Mouse (Mus musculus) midbrain, embryonic 10.5 days (tissue): ENCODE measurements at regions not wholly inside any gene's neighbourhood (a gene's known extent, or its start where the extent isn't known, plus 50 kb on each side); places are given as distances from the start of the nearest gene placed in this dataset.

Experiments used
- DNase-seq: peaks from one replicate; pipeline ENCODE4 v3.0.0-alpha.2; 2017; ENCODE audit warnings: low spot score
- H3K27ac ChIP-seq: fragments of 300-500 bp; sonication (generic); replicated peaks from 2 replicates; pipeline ENCODE4 v1.5.1; 2016; ENCODE audit warnings: mild to moderate bottlenecking
- H3K27me3 ChIP-seq: fragments of 300-500 bp; sonication (generic); 2 replicates; pipeline ENCODE4 v1.6.1; 2016; ENCODE audit warnings: low read depth, mild to moderate bottlenecking; ENCODE audit not compliant: poor library complexity, severe bottlenecking
- H3K36me3 ChIP-seq: fragments of 300-500 bp; sonication (generic); 2 replicates; pipeline ENCODE4 v1.6.1; 2016; ENCODE audit warnings: mild to moderate bottlenecking, moderate library complexity
- H3K4me1 ChIP-seq: fragments of 300-500 bp; sonication (generic); 2 replicates; pipeline ENCODE4 v1.6.1; 2016
- H3K4me3 ChIP-seq: fragments of 300-500 bp; sonication (generic); 2 replicates; pipeline ENCODE4 v1.5.1; 2016; ENCODE audit warnings: mild to moderate bottlenecking, moderate library complexity
- H3K9me3 ChIP-seq: fragments of 300-500 bp; sonication (generic); replicated peaks from 2 replicates; pipeline ENCODE4 v1.6.1; 2016; ENCODE audit warnings: mild to moderate bottlenecking
- WGBS: fragments of 180-500 bp; shearing (Covaris S2); methylation state at CpG from one replicate; pipeline ENCODE4 v1.1.7; 2016; 5-methylcytosine and 5-hydroxymethylcytosine counted together

- DNase-seq, result no peak
- Histone ChIP-seq H3K4me1 (peaks cover 48% of the 10 kb centered on the region), H3K4me3 (no peak overlapping the region), H3K36me3 (no peaks in the 10 kb centered on the region), H3K27ac (peak overlapping the region; percentile 50), H3K27me3 (peaks cover 7% of the 10 kb centered on the region; the same call in 1 of the 2 replicates), H3K9me3 (no peaks in the 10 kb centered on the region)
- 59% methylated on average over 10 of the region's 10 CpGs for WGBS
Measured at GRCm38 (mm10) chr10:44993470-44994260, 73.3 kb upstream of the Prep start.

DNA sequence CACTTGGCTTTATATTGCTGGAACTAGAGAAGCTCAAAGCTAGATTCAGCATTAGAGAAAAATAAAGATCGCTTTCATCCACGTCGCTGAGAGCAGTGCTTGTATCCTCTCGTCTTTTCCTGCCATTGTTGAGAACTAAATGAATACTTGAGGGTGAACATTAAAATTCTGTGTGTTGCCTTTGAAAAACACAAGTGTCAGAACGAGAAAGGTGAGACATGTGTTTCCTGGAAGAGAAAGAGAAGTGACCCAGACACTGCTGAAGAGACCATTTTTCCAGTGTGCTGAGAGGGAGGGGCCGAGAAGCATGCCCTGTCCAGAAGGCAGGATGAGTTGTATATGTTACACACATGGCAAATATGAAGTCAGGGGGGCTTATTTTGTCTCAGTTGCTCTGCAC, 77.5 kb upstream of the Prep start:
- H3K27ac ChIP-seq, result no peak overlapping the region
- peaks cover 15% of the 10 kb centered on the region for H3K4me1 ChIP-seq
- H3K36me3 ChIP-seq, result no peaks in the 10 kb centered on the region
- 83% methylated on average over 6 of the region's 6 CpGs for WGBS
- H3K4me3 ChIP-seq, result no peak overlapping the region
- H3K27me3 ChIP-seq, result no peaks in the 10 kb centered on the region
- no peak for DNase-seq
- no peaks in the 10 kb centered on the region for H3K9me3 ChIP-seq

DNA sequence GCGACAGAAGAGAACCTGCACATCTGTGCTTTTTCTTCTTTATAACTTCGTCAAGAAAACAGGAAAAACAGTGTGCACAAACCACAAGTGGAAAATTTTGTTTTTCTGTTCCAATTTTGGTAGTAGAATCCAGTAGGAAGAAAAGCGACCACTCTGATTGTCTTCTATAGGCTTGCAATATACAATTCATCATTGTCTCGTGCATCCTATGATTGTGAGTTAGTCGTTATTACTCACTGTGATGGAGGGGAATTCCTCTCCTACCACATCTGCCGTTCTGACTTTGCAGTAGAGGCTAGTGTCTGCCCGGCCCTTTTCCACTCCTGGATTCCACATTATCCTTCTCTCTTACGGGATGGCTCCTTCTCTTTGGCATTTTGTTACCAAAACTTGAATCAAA, 78.2 kb upstream of the Prep start:
- no peak for DNase-seq
- Histone ChIP-seq H3K27me3 (no peaks in the 10 kb centered on the region), H3K4me1 (peaks cover 7% of the 10 kb centered on the region), H3K27ac (no peak overlapping the region), H3K36me3 (no peaks in the 10 kb centered on the region), H3K9me3 (no peaks in the 10 kb centered on the region), H3K4me3 (no peak overlapping the region)
- 85% methylated on average over 8 of the region's 8 CpGs for WGBS

DNA sequence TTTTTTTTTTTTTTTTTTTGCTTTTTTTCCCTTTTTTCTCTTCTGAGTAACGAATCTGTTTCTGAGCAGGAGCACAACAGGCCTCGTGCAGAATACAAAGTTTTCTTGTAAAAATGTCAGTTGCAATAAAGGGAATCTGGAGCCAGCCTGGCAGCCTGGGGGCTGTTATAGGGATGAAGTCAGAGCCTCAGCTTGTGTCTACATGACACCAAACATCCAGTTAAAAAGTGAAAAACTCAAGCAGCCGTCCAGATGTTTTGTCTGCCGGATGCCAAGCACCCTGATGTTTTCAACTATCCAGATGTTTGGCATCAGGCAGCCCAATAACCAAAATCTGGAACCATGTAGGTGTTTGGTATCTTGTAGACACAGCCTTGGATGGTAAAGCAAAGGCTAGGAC, 79.4 kb upstream of the Prep start:
- H3K4me3 ChIP-seq, result no peak overlapping the region
- no peak overlapping the region for H3K27ac ChIP-seq
- H3K36me3 ChIP-seq, result no peaks in the 10 kb centered on the region
- WGBS, result 79% methylated on average over 4 of the region's 4 CpGs
- no peak for DNase-seq
- H3K27me3 ChIP-seq, result no peaks in the 10 kb centered on the region
- H3K4me1 ChIP-seq, result no peaks in the 10 kb centered on the region
- H3K9me3 ChIP-seq, result no peaks in the 10 kb centered on the region

DNA sequence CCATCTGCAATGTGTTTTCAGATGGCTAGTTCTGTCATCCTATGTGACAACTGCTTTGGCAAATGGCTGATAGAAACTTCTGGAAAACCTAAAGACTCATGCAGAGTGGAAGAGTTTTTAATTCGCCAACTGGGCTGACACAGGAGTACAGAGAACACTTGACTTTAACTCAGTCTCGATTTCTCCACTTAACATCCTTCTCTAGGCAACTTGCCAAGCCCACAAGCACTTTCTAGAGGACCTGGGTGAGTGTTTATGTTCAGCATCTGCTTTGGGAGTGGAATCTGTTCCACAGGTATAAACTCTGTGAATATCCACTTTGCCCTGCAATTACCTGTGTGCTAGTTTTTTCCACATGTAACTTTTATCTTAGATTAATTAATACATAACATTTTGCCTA, 85.1 kb upstream of the Prep start:
- H3K9me3 ChIP-seq, result no peaks in the 10 kb centered on the region
- no peaks in the 10 kb centered on the region for H3K4me1 ChIP-seq
- no peaks in the 10 kb centered on the region for H3K27me3 ChIP-seq
- WGBS, result 87% methylated on average over 2 of the region's 2 CpGs
- H3K27ac ChIP-seq, result no peak overlapping the region
- DNase-seq, result no peak
- H3K36me3 ChIP-seq, result no peaks in the 10 kb centered on the region
- no peak overlapping the region for H3K4me3 ChIP-seq

GRCm38 (mm10) chr10:44976815-44977214, 90.2 kb upstream of the Prep start:
- no peak for DNase-seq
- Histone ChIP-seq H3K4me3 (no peak overlapping the region), H3K27ac (no peak overlapping the region), H3K4me1 (no peaks in the 10 kb centered on the region), H3K27me3 (no peaks in the 10 kb centered on the region), H3K36me3 (no peaks in the 10 kb centered on the region), H3K9me3 (no peaks in the 10 kb centered on the region)
- 95% methylated on average over 2 of the region's 2 CpGs for WGBS

- no peak for DNase-seq
- Histone ChIP-seq H3K9me3 (no peaks in the 10 kb centered on the region), H3K36me3 (no peaks in the 10 kb centered on the region), H3K27ac (no peak overlapping the region), H3K4me1 (no peaks in the 10 kb centered on the region), H3K27me3 (no peaks in the 10 kb centered on the region), H3K4me3 (no peak overlapping the region)
- WGBS, result 79% methylated on average over 2 of the region's 2 CpGs
Measured at GRCm38 (mm10) chr10:44971911-44972310, 95.1 kb upstream of the Prep start.

DNA sequence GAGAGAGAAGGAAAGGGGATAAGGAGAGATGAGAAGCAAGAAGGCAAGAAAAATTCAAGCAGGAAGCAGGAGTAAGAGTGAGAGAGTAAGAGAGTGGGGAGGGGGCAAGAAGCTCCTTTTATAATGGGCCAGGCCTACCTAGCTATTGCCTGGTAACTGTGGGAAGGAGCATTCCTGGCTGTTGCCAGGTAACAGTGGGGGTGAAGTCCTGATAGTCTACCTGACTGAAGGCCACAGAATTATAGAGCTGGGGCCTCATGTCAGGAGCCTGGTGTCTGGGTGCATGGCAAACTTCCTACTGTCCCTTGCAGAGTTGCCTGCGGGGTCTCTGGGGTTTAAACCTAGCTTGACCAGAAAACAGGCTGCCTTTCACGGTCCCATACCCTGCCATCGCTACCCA, 107.0 kb upstream of the Prep start:
- Histone ChIP-seq H3K36me3 (no peaks in the 10 kb centered on the region), H3K27me3 (no peaks in the 10 kb centered on the region), H3K9me3 (no peaks in the 10 kb centered on the region), H3K4me3 (no peak overlapping the region), H3K4me1 (no peaks in the 10 kb centered on the region), H3K27ac (no peak overlapping the region)
- WGBS, result 85% methylated on average over 3 of the region's 3 CpGs
- DNase-seq, result no peak

DNA sequence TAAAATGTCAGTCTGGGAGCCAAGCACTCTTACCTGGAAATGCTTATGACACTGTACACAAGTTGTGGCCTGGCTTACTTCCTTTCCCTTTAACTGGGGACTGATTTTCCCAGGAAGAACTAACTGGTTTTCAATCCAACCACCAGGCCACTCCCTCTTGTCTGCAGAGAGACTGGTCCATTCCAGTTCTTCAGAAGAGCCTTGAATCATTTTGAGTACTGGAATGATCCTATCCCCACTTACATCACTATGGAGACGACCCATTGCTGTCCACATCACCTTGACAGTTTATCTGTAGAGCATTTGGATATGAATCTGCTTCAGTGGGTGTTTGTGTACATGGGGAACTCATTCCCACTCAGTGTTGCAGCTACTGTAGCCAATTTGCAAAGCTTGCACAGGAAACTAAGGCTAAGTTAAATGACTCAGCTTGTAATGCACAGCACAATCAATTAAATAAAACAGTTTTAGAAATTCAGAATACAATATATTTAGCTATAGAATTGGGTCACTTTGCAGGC, 121.7 kb upstream of the Prep start:
- no peaks in the 10 kb centered on the region for H3K27me3 ChIP-seq
- 83% methylated on average over 1 of the region's 1 CpGs for WGBS
- H3K36me3 ChIP-seq, result no peaks in the 10 kb centered on the region
- no peak for DNase-seq
- H3K4me1 ChIP-seq, result no peaks in the 10 kb centered on the region
- H3K9me3 ChIP-seq, result no peaks in the 10 kb centered on the region
- no peak overlapping the region for H3K4me3 ChIP-seq
- no peak overlapping the region for H3K27ac ChIP-seq

DNA sequence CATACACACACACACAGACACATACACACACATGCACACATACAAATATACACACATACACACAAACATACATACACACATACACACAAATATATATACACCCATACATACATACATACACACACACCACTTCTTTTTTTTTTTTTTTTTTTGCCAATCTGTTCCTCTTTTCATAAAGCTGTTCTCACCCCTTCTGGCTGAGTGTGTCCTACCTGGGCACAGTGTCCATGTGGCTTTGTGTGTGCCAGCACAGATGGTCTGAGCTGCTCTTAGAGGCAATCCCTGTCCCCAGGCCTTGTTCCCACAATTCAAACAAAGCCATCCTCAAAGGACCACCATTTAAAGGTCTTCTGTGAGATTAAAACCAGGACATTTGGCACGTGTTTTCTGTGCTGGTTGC, 127.6 kb upstream of the Prep start:
- Histone ChIP-seq H3K4me3 (no peak overlapping the region), H3K4me1 (no peaks in the 10 kb centered on the region), H3K36me3 (no peaks in the 10 kb centered on the region), H3K9me3 (no peaks in the 10 kb centered on the region), H3K27ac (no peak overlapping the region), H3K27me3 (no peaks in the 10 kb centered on the region)
- WGBS, result 68% methylated on average over 1 of the region's 1 CpGs
- DNase-seq, result no peak

GRCm38 (mm10) chr10:44936976-44937500, 130.0 kb upstream of the Prep start:
- Histone ChIP-seq H3K27ac (no peak overlapping the region), H3K27me3 (no peaks in the 10 kb centered on the region), H3K4me1 (no peaks in the 10 kb centered on the region), H3K4me3 (no peak overlapping the region), H3K9me3 (no peaks in the 10 kb centered on the region), H3K36me3 (no peaks in the 10 kb centered on the region)
- DNase-seq, result no peak
- WGBS, result 87% methylated on average over 5 of the region's 5 CpGs

DNA sequence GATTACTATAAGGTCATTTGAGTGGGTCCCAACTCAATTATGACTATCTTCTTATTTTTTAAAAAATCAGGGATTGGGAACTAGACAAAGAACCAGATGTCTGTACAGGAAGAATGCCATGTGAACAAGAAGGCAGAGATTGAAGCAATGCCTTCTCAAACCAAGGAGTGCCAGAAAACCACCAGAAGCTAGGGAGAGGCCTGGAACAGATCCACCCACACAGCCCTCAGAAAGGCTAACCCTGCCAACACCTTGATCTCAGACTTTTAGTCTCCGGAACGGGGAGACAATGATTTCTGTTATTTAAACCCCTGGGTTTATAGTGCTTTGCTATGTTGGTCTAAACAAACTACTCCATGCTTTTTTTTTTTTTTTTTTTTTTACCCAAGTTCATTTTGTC, 136.2 kb upstream of the Prep start:
- no peaks in the 10 kb centered on the region for H3K36me3 ChIP-seq
- no peak for DNase-seq
- WGBS, result 92% methylated on average over 2 of the region's 2 CpGs
- no peaks in the 10 kb centered on the region for H3K4me1 ChIP-seq
- no peaks in the 10 kb centered on the region for H3K27me3 ChIP-seq
- H3K4me3 ChIP-seq, result no peak overlapping the region
- no peaks in the 10 kb centered on the region for H3K9me3 ChIP-seq
- no peak overlapping the region for H3K27ac ChIP-seq

DNA sequence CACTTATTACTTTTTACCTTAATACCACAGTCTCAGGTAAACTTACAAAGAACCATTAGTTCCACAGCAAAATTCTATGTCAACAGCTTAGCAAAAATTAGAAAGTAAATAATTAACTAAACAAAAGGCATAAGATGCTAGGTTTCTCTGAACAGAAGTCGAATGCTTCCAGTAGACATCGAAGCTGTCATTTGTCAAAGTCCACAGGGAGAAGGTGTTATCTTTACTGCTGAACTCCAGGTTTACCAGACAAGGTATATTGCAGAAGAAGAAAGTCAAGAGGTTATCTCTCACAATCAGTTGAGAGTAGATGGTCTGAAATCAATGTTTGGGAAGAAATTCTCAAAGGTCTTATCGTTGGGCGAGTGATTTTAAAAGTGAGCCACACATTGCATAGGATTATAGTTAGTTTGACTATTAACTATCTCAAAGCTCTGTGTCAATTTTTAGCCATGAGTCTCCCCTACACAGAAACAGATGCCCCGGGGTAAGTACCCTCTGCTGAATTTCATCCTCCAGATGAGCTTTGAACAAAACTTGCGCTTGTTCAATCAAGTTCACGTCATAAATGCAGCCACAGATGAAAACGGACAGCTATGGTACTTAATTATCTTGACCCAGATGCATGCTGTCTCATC, 153.1 kb upstream of the Prep start:
- H3K9me3 ChIP-seq, result no peaks in the 10 kb centered on the region
- H3K27me3 ChIP-seq, result no peaks in the 10 kb centered on the region
- H3K4me1 ChIP-seq, result no peaks in the 10 kb centered on the region
- no peak overlapping the region for H3K4me3 ChIP-seq
- H3K36me3 ChIP-seq, result no peaks in the 10 kb centered on the region
- no peak overlapping the region for H3K27ac ChIP-seq
- WGBS, result 91% methylated on average over 8 of the region's 8 CpGs
- DNase-seq, result no peak
